Mouse (Mus musculus): ENCODE measurements around the gene Clec16a.

DNA sequence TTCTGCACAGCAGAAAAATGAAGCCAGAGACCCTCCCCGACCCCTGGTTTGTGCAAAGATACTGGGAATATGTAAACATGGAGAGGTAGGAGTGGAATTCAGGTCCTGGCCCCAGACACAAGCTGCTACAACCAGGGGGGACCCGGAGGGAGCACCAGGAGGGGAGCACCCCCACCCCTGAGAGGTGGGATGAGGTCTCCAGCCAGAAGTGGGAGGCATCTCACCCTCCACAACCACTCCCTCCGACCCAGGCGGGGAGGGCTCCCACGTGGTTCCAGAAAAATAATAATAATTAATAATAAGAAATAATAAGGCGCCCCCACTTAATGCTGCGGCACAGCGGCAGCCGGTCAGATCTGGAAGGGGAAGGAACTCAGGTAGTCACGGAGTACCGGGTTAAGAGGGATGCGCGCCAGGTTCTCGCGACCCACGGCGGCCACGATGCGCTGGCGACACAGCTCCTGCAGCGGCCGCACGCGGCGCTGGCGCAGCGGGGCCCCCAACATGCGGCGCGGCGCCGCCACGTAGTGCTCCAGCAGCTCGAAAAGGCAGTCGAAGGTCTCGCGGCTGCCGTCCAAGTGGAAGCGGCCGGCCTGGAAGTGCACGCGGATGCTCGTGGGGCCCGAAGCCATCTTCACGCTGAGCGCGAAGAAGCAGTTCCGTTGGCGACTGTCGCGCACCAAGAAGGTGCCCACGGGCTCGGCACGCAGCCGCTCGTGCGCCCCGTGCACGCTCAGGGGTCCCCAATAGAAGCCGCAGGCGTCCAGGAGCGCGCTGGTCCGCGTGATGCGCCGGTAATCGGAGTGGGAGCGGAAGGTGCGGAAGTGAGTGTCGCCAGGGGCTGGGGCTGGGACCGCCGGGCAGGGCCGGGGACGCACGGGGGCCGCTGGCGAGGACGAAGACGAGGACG lies 239.0 kb downstream of the Clec16a start:
- peak in 1 of 2 experiments; percentile 36; a peak in 2 of 4 replicates for TF ChIP-seq CTCF (conservative IDR thresholded peaks at IDR 0.05 in 1 of 2, IDR thresholded peaks at IDR 0.05 in 1 of 2; ENCODE audit: low read depth in 2 of 2, low read length in 2 of 2)
- TF ChIP-seq UBTF (IDR thresholded peaks at IDR 0.05; ENCODE audit: low read depth, low read length) = 0 out of 2 replicates have a peak, but pooled peaks have one; percentile 53
- TF ChIP-seq BHLHE40 (IDR thresholded peaks at IDR 0.05; ENCODE audit: low read depth, low read length) = peak; percentile 78
